Mouse (Mus musculus): ENCODE data around the gene Klf5. TPM values are rescaled to one million over a fixed set of nuclear protein-coding genes. Genes with fewer than 3 reads are reported as not detected.
A peak's percentile ranks its signal among the peaks of the same experiment; 100 is the strongest.

The Klf5 gene
- polyA plus RNA-seq, 1 experiment from 2014 or later, result 2.7 TPM

GRCm38 (mm10) chr14:99323376-99323775 lies 24.9 kb downstream of the Klf5 start:
- Histone ChIP-seq H3K9ac (replicated peaks; ENCODE audit: low read length) (no peak overlapping the region), H3K4me2 (ENCODE audit: low read length) (no peak overlapping the region), H3K27ac (replicated peaks; ENCODE audit: low read depth, low read length) (no peak overlapping the region), H3K36me3 (ENCODE audit: control insufficient read depth, insufficient read depth, low read length) (no peaks in the 10 kb centered on the region), H3K4me3 (replicated peaks; ENCODE audit: low read depth, low read length) (no peak overlapping the region), H3K27me3 (ENCODE audit: control insufficient read depth, insufficient read depth, low read length) (no peaks in the 10 kb centered on the region), H3K9me3 (ENCODE audit: control insufficient read depth, low read length) (no peaks in the 10 kb centered on the region), H3K4me1 (ENCODE audit: control insufficient read depth, insufficient read depth, low read length) (no peaks in the 10 kb centered on the region)
- WGBS, result 86% methylated on average over 10 of the region's 10 CpGs
- DNase-seq (no peak), ATAC-seq (ENCODE audit: low FRiP score, low TSS enrichment) (no peak)

DNA sequence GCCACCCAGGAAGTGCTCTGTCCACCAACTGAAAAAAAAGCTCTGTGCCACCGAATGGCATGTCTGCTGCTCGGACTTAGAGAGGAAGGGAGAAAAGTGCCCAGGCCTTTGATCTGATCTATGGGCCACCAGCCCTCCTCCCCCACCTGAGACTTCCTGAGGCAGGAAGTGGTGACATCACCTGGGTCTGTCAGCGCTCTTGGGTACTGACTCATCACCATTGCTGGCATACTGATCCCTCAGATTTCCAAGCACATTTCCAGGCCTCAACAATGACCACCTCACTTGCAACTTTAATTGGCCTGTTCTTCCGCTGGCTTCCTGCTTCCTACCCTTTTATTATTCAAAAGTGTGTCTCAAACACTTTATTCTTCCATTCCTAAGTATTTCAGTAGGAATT lies 26.0 kb downstream of the Klf5 start:
- no peaks in the 10 kb centered on the region for H3K27me3 ChIP-seq (ENCODE audit: control insufficient read depth, insufficient read depth, low read length)
- no peaks in the 10 kb centered on the region for H3K9me3 ChIP-seq (ENCODE audit: control insufficient read depth, low read length)
- H3K4me1 ChIP-seq (ENCODE audit: control insufficient read depth, insufficient read depth, low read length), result no peaks in the 10 kb centered on the region
- WGBS, result 90% methylated on average over 4 of the region's 4 CpGs
- DNase-seq (no peak), ATAC-seq (ENCODE audit: low FRiP score, low TSS enrichment) (no peak)
- no peak overlapping the region for H3K4me3 ChIP-seq (replicated peaks; ENCODE audit: low read depth, low read length)
- no peak overlapping the region for H3K9ac ChIP-seq (replicated peaks; ENCODE audit: low read length)
- H3K36me3 ChIP-seq (ENCODE audit: control insufficient read depth, insufficient read depth, low read length), result no peaks in the 10 kb centered on the region
- H3K4me2 ChIP-seq (ENCODE audit: low read length), result no peak overlapping the region
- H3K27ac ChIP-seq (replicated peaks; ENCODE audit: low read depth, low read length), result no peak overlapping the region

- ATAC-seq (ENCODE audit: low FRiP score, low TSS enrichment), result no peak
- Histone ChIP-seq H3K9ac (replicated peaks; ENCODE audit: low read length) (no peak overlapping the region), H3K27ac (replicated peaks; ENCODE audit: low read depth, low read length) (no peak overlapping the region), H3K4me3 (replicated peaks; ENCODE audit: low read depth, low read length) (no peak overlapping the region), H3K4me2 (ENCODE audit: low read length) (no peak overlapping the region), H3K4me1 (ENCODE audit: control insufficient read depth, insufficient read depth, low read length) (no peaks in the 10 kb centered on the region), H3K9me3 (ENCODE audit: control insufficient read depth, low read length) (no peaks in the 10 kb centered on the region), H3K36me3 (ENCODE audit: control insufficient read depth, insufficient read depth, low read length) (no peaks in the 10 kb centered on the region), H3K27me3 (ENCODE audit: control insufficient read depth, insufficient read depth, low read length) (no peaks in the 10 kb centered on the region)
- WGBS, result 75% methylated on average over 12 of the region's 12 CpGs
- no peak for DNase-seq
Measured at GRCm38 (mm10) chr14:99325597-99326472, 27.3 kb downstream of the Klf5 start.

- WGBS, result 91% methylated on average over 3 of the region's 3 CpGs
- Histone ChIP-seq H3K9ac (replicated peaks; ENCODE audit: low read length) (no peak overlapping the region), H3K4me1 (ENCODE audit: control insufficient read depth, insufficient read depth, low read length) (no peaks in the 10 kb centered on the region), H3K9me3 (ENCODE audit: control insufficient read depth, low read length) (no peaks in the 10 kb centered on the region), H3K4me2 (ENCODE audit: low read length) (no peak overlapping the region), H3K27me3 (ENCODE audit: control insufficient read depth, insufficient read depth, low read length) (no peaks in the 10 kb centered on the region), H3K36me3 (ENCODE audit: control insufficient read depth, insufficient read depth, low read length) (no peaks in the 10 kb centered on the region), H3K4me3 (replicated peaks; ENCODE audit: low read depth, low read length) (no peak overlapping the region), H3K27ac (replicated peaks; ENCODE audit: low read depth, low read length) (no peak overlapping the region)
- no peak for ATAC-seq (ENCODE audit: low FRiP score, low TSS enrichment)
- no peak for DNase-seq
Measured at GRCm38 (mm10) chr14:99336598-99336997, 38.1 kb downstream of the Klf5 start.

- H3K4me3 ChIP-seq (replicated peaks; ENCODE audit: low read depth, low read length), result no peak overlapping the region
- no peaks in the 10 kb centered on the region for H3K27me3 ChIP-seq (ENCODE audit: control insufficient read depth, insufficient read depth, low read length)
- 63% methylated on average over 8 of the region's 8 CpGs for WGBS
- H3K27ac ChIP-seq (replicated peaks; ENCODE audit: low read depth, low read length), result no peak overlapping the region
- no peaks in the 10 kb centered on the region for H3K4me1 ChIP-seq (ENCODE audit: control insufficient read depth, insufficient read depth, low read length)
- no peak overlapping the region for H3K9ac ChIP-seq (replicated peaks; ENCODE audit: low read length)
- no peaks in the 10 kb centered on the region for H3K36me3 ChIP-seq (ENCODE audit: control insufficient read depth, insufficient read depth, low read length)
- no peaks in the 10 kb centered on the region for H3K9me3 ChIP-seq (ENCODE audit: control insufficient read depth, low read length)
- ATAC-seq (ENCODE audit: low FRiP score, low TSS enrichment) (no peak), DNase-seq (peak; percentile 28)
- H3K4me2 ChIP-seq (ENCODE audit: low read length), result no peak overlapping the region
Measured at GRCm38 (mm10) chr14:99339021-99339420, 40.5 kb downstream of the Klf5 start.

- Histone ChIP-seq H3K9ac (replicated peaks; ENCODE audit: low read length) (no peak overlapping the region), H3K27me3 (ENCODE audit: control insufficient read depth, insufficient read depth, low read length) (no peaks in the 10 kb centered on the region), H3K9me3 (ENCODE audit: control insufficient read depth, low read length) (no peaks in the 10 kb centered on the region), H3K36me3 (ENCODE audit: control insufficient read depth, insufficient read depth, low read length) (no peaks in the 10 kb centered on the region), H3K27ac (replicated peaks; ENCODE audit: low read depth, low read length) (no peak overlapping the region), H3K4me2 (ENCODE audit: low read length) (no peak overlapping the region), H3K4me3 (replicated peaks; ENCODE audit: low read depth, low read length) (no peak overlapping the region), H3K4me1 (ENCODE audit: control insufficient read depth, insufficient read depth, low read length) (no peaks in the 10 kb centered on the region)
- DNase-seq, result no peak
- ATAC-seq (ENCODE audit: low FRiP score, low TSS enrichment), result no peak
- WGBS, result 23% methylated on average over 9 of the region's 9 CpGs
Measured at GRCm38 (mm10) chr14:99339681-99340522, 41.4 kb downstream of the Klf5 start.

- Histone ChIP-seq H3K4me3 (replicated peaks; ENCODE audit: low read depth, low read length) (no peak overlapping the region), H3K27ac (replicated peaks; ENCODE audit: low read depth, low read length) (no peak overlapping the region), H3K4me1 (ENCODE audit: control insufficient read depth, insufficient read depth, low read length) (no peaks in the 10 kb centered on the region), H3K9me3 (ENCODE audit: control insufficient read depth, low read length) (no peaks in the 10 kb centered on the region), H3K9ac (replicated peaks; ENCODE audit: low read length) (no peak overlapping the region), H3K36me3 (ENCODE audit: control insufficient read depth, insufficient read depth, low read length) (no peaks in the 10 kb centered on the region), H3K4me2 (ENCODE audit: low read length) (no peak overlapping the region), H3K27me3 (ENCODE audit: control insufficient read depth, insufficient read depth, low read length) (no peaks in the 10 kb centered on the region)
- 88% methylated on average over 1 of the region's 1 CpGs for WGBS
- DNase-seq (no peak), ATAC-seq (ENCODE audit: low FRiP score, low TSS enrichment) (no peak)
Measured at GRCm38 (mm10) chr14:99340703-99341102, 42.2 kb downstream of the Klf5 start.

DNA sequence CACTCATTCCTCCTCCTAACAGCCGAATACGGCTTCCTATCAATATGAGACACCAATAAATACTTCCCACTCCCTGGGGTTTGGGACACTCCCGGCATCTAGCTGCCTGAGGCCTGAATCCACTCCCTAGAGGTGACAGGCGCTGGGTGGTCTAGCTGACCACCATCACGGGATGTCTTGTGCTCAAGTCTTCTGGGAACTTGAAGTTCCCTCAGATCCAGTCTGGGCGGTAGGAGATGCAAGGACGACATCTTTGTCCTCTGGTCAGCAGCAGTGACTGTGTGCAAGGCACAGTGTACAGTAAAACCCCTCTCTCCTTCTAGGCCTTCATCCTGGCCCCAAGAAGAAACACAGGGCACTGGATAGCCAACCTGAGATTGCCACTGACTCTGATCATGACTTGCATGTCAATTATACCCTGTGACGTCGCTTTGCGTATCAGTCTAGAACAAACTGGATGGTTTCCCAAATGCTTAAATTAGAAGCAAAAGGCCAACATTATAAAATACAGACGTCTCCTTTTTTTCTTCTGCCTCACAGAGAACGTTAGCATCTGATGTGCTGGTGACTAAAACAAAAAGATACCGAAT lies 49.8 kb downstream of the Klf5 start:
- Histone ChIP-seq H3K36me3 (ENCODE audit: control insufficient read depth, insufficient read depth, low read length) (no peaks in the 10 kb centered on the region), H3K4me3 (replicated peaks; ENCODE audit: low read depth, low read length) (no peak overlapping the region), H3K27me3 (ENCODE audit: control insufficient read depth, insufficient read depth, low read length) (no peaks in the 10 kb centered on the region), H3K9ac (replicated peaks; ENCODE audit: low read length) (no peak overlapping the region), H3K4me1 (ENCODE audit: control insufficient read depth, insufficient read depth, low read length) (0 out of 2 replicates have a peak, but pooled peaks cover 4% of the 10 kb centered on the region), H3K4me2 (ENCODE audit: low read length) (no peak overlapping the region), H3K9me3 (ENCODE audit: control insufficient read depth, low read length) (no peaks in the 10 kb centered on the region), H3K27ac (replicated peaks; ENCODE audit: low read depth, low read length) (no peak overlapping the region)
- DNase-seq, result peak; percentile 39
- no peak for ATAC-seq (ENCODE audit: low FRiP score, low TSS enrichment)
- 72% methylated on average over 13 of the region's 13 CpGs for WGBS
